Mouse (Mus musculus): ENCODE measurements around the gene Coq8a. TPM values are rescaled to one million over a fixed set of nuclear protein-coding genes. Genes with fewer than 3 reads are reported as not detected.

The Coq8a gene
- polyA plus RNA-seq (2015; fragmentation: Nextera tagmentation; extraction: Ambion mirVana): 25.6 and 29.8 TPM in 2 replicates

GRCm38 (mm10) chr1:180198959-180199714, at the start of gene Coq8a:
TSS of gene Coq8a (minus strand) at chr1:180199602.
- no peak for TF ChIP-seq CTCF (IDR thresholded peaks at IDR 0.05; ENCODE audit: low read depth)
- TF ChIP-seq EP300 (optimal IDR thresholded peaks at IDR 0.05): no peak
- ATAC-seq (ENCODE audit: low FRiP score, low TSS enrichment) (no peak), DNase-seq (ENCODE audit: low spot score) (no peak)
- no peak within 1 kb of the TSS for H3K9ac ChIP-seq (ENCODE audit: low read length)
- H3K27me3 ChIP-seq (ENCODE audit: control insufficient read depth, insufficient read depth, low read length): no peaks in the 10 kb centered on the region
- H3K9me3 ChIP-seq (ENCODE audit: control insufficient read depth, low read length): no peaks in the 10 kb centered on the region
- no peak within 1 kb of the TSS for H3K27ac ChIP-seq (replicated peaks)
- 64% methylated on average over 4 of the region's 4 CpGs for WGBS
- H3K4me3 ChIP-seq (ENCODE audit: low read depth, low read length): no peak within 1 kb of the TSS
- no peaks in the 10 kb centered on the region for H3K36me3 ChIP-seq (ENCODE audit: control insufficient read depth, insufficient read depth, low read length)
- no peak within 1 kb of the TSS for H3K4me2 ChIP-seq (replicated peaks; ENCODE audit: low read depth)
- H3K4me1 ChIP-seq (replicated peaks; ENCODE audit: control insufficient read depth, insufficient read depth): peaks cover 5% of the 10 kb centered on the region; the same call in 1 of the 2 replicates

- Histone ChIP-seq H3K9ac (ENCODE audit: low read length) (no peak overlapping the region), H3K4me3 (ENCODE audit: low read depth, low read length) (no peak overlapping the region), H3K9me3 (ENCODE audit: control insufficient read depth, low read length) (no peaks in the 10 kb centered on the region), H3K4me1 (replicated peaks; ENCODE audit: control insufficient read depth, insufficient read depth) (no peaks in the 10 kb centered on the region; the same call in 1 of the 2 replicates), H3K36me3 (ENCODE audit: control insufficient read depth, insufficient read depth, low read length) (no peaks in the 10 kb centered on the region), H3K27me3 (ENCODE audit: control insufficient read depth, insufficient read depth, low read length) (no peaks in the 10 kb centered on the region), H3K27ac (replicated peaks) (no peak overlapping the region), H3K4me2 (replicated peaks; ENCODE audit: low read depth) (no peak overlapping the region)
- ATAC-seq (ENCODE audit: low FRiP score, low TSS enrichment) (no peak), DNase-seq (ENCODE audit: low spot score) (no peak)
- TF ChIP-seq EP300 (optimal IDR thresholded peaks at IDR 0.05): no peak
- no peak for TF ChIP-seq CTCF (IDR thresholded peaks at IDR 0.05; ENCODE audit: low read depth)
- WGBS: 77% methylated on average over 7 of the region's 7 CpGs
Measured at GRCm38 (mm10) chr1:180248593-180249146, 49.3 kb upstream of the Coq8a start.

- no peaks in the 10 kb centered on the region for H3K36me3 ChIP-seq (ENCODE audit: control insufficient read depth, insufficient read depth, low read length)
- H3K9me3 ChIP-seq (ENCODE audit: control insufficient read depth, low read length): no peaks in the 10 kb centered on the region
- no peak overlapping the region for H3K4me3 ChIP-seq (ENCODE audit: low read depth, low read length)
- no peak overlapping the region for H3K4me2 ChIP-seq (replicated peaks; ENCODE audit: low read depth)
- ATAC-seq (ENCODE audit: low FRiP score, low TSS enrichment) (no peak), DNase-seq (ENCODE audit: low spot score) (no peak)
- H3K27ac ChIP-seq (replicated peaks): no peak overlapping the region
- H3K27me3 ChIP-seq (ENCODE audit: control insufficient read depth, insufficient read depth, low read length): no peaks in the 10 kb centered on the region
- no peak for TF ChIP-seq EP300 (optimal IDR thresholded peaks at IDR 0.05)
- TF ChIP-seq CTCF (IDR thresholded peaks at IDR 0.05; ENCODE audit: low read depth): no peak
- WGBS: 70% methylated on average over 7 of the region's 7 CpGs
- H3K4me1 ChIP-seq (replicated peaks; ENCODE audit: control insufficient read depth, insufficient read depth): no peaks in the 10 kb centered on the region; the same call in 1 of the 2 replicates
- no peak overlapping the region for H3K9ac ChIP-seq (ENCODE audit: low read length)
Measured at GRCm38 (mm10) chr1:180247901-180248300, 48.5 kb upstream of the Coq8a start.

GRCm38 (mm10) chr1:180245741-180246507, 46.5 kb upstream of the Coq8a start:
- H3K9me3 ChIP-seq (ENCODE audit: control insufficient read depth, low read length): no peaks in the 10 kb centered on the region
- no peaks in the 10 kb centered on the region; the same call in 1 of the 2 replicates for H3K4me1 ChIP-seq (replicated peaks; ENCODE audit: control insufficient read depth, insufficient read depth)
- no peak overlapping the region for H3K4me3 ChIP-seq (ENCODE audit: low read depth, low read length)
- H3K27ac ChIP-seq (replicated peaks): no peak overlapping the region
- DNase-seq (ENCODE audit: low spot score) (no peak), ATAC-seq (ENCODE audit: low FRiP score, low TSS enrichment) (peak; percentile 69)
- H3K27me3 ChIP-seq (ENCODE audit: control insufficient read depth, insufficient read depth, low read length): no peaks in the 10 kb centered on the region
- WGBS: 47% methylated on average over 13 of the region's 13 CpGs
- TF ChIP-seq EP300 (optimal IDR thresholded peaks at IDR 0.05) (no peak), CTCF (IDR thresholded peaks at IDR 0.05; ENCODE audit: low read depth) (no peak)
- no peak overlapping the region for H3K9ac ChIP-seq (ENCODE audit: low read length)
- no peaks in the 10 kb centered on the region for H3K36me3 ChIP-seq (ENCODE audit: control insufficient read depth, insufficient read depth, low read length)
- no peak overlapping the region for H3K4me2 ChIP-seq (replicated peaks; ENCODE audit: low read depth)

- Histone ChIP-seq H3K4me3 (ENCODE audit: low read depth, low read length) (no peak overlapping the region), H3K27me3 (ENCODE audit: control insufficient read depth, insufficient read depth, low read length) (no peaks in the 10 kb centered on the region), H3K36me3 (ENCODE audit: control insufficient read depth, insufficient read depth, low read length) (peaks cover 3% of the 10 kb centered on the region; the same call in 1 of the 2 replicates), H3K9me3 (ENCODE audit: control insufficient read depth, low read length) (no peaks in the 10 kb centered on the region), H3K9ac (ENCODE audit: low read length) (no peak overlapping the region), H3K27ac (replicated peaks) (no peak overlapping the region), H3K4me1 (replicated peaks; ENCODE audit: control insufficient read depth, insufficient read depth) (no peaks in the 10 kb centered on the region), H3K4me2 (replicated peaks; ENCODE audit: low read depth) (no peak overlapping the region)
- TF ChIP-seq CTCF (IDR thresholded peaks at IDR 0.05; ENCODE audit: low read depth): no peak
- WGBS: 75% methylated on average over 3 of the region's 3 CpGs
- DNase-seq (ENCODE audit: low spot score) (no peak), ATAC-seq (ENCODE audit: low FRiP score, low TSS enrichment) (no peak)
Measured at GRCm38 (mm10) chr1:180231729-180232128, 32.3 kb upstream of the Coq8a start.

Measured in stomach, postnatal 0 days (tissue).